Mouse (Mus musculus) stomach, embryonic 15.5 days (tissue): Measurements from ENCODE around the gene Gm13271. TPM values are rescaled to one million over a fixed set of nuclear protein-coding genes. Genes with fewer than 3 reads are reported as not detected.
"Not testable (repeated sequence)": the region's sequence is repeated elsewhere in the genome, so short reads cannot be mapped to it uniquely, and the experiment has no call there.

ENCODE experiments used
- ATAC-seq: fragments of 200-750 bp; cut with Nextera tagmentation; 2 replicates; pipeline ENCODE4 v1.8.0; 2017; ENCODE audit warnings: low read depth, moderate number of reproducible peaks, moderate TSS enrichment; ENCODE audit not compliant: insufficient read depth, low FRiP score
- H3K27ac ChIP-seq: fragments of 300-500 bp; sonication (generic); 2 replicates; pipeline ENCODE4 v1.5.1; 2015; ENCODE audit warnings: mild to moderate bottlenecking, inconsistent platforms
- H3K27me3 ChIP-seq: fragments of 300-500 bp; sonication (generic); replicated peaks from 2 replicates; pipeline ENCODE4 v1.6.1; 2015; ENCODE audit warnings: inconsistent platforms
- H3K36me3 ChIP-seq: fragments of 300-500 bp; sonication (generic); 2 replicates; pipeline ENCODE4 v1.6.1; 2015; ENCODE audit warnings: inconsistent platforms
- H3K4me1 ChIP-seq: fragments of 300-500 bp; sonication (generic); 2 replicates; pipeline ENCODE4 v1.6.1; 2015; ENCODE audit warnings: inconsistent platforms
- H3K4me2 ChIP-seq: fragments of 300-500 bp; sonication (generic); 2 replicates; pipeline ENCODE4 v1.6.1; 2015; ENCODE audit warnings: mild to moderate bottlenecking, inconsistent platforms
- H3K4me3 ChIP-seq: fragments of 300-500 bp; sonication (generic); replicated peaks from 2 replicates; pipeline ENCODE4 v1.5.1; 2015; ENCODE audit warnings: inconsistent platforms
- H3K9ac ChIP-seq: fragments of 300-500 bp; sonication (generic); 2 replicates; pipeline ENCODE4 v1.6.1; 2015; ENCODE audit warnings: inconsistent platforms
- H3K9me3 ChIP-seq: fragments of 300-500 bp; sonication (generic); 2 replicates; pipeline ENCODE4 v1.6.1; 2016; ENCODE audit warnings: inconsistent platforms
- WGBS: fragments of 180-500 bp; shearing (Covaris S2); methylation state at CpG from one replicate; pipeline ENCODE4 v1.1.7; 2015; 5-methylcytosine and 5-hydroxymethylcytosine counted together
- polyA plus RNA-seq: library from polyadenylated mRNA; unstranded; fragments of >200 nt; fragmentation: Nextera tagmentation; extraction: Ambion mirVana; gene quantifications from 2 replicates; pipeline ENCODE4 v1.2.1, GENCODE M21; 2015

The Gm13271 gene
- polyA plus RNA-seq, 1 experiment from 2014 or later: not detected

GRCm38 (mm10) chr4:88762341-88762740 lies 7.7 kb downstream of the Gm13271 start:
- not testable (repeated sequence) for ATAC-seq, H3K4me2 ChIP-seq, H3K36me3 ChIP-seq, H3K27me3 ChIP-seq, H3K4me1 ChIP-seq, H3K27ac ChIP-seq, H3K9ac ChIP-seq, H3K9me3 ChIP-seq, H3K4me3 ChIP-seq
- 47% methylated on average over 9 of the region's 9 CpGs for WGBS

- Histone ChIP-seq H3K4me2 (peak overlapping the region; percentile 51), H3K4me3 (peak overlapping the region; percentile 38), H3K27ac (peak overlapping the region; percentile 69; the same call in 1 of the 2 replicates)
- H3K9ac ChIP-seq, H3K36me3 ChIP-seq, H3K4me1 ChIP-seq, ATAC-seq, H3K9me3 ChIP-seq, H3K27me3 ChIP-seq: not testable (repeated sequence)
- WGBS: 4% methylated on average over 25 of the region's 42 CpGs
These were observed 8.8 kb downstream of the Gm13271 start for GRCm38 (mm10) chr4:88763384-88764018.

GRCm38 (mm10) chr4:88773534-88773933 lies 18.9 kb downstream of the Gm13271 start, which contains the start of gene Gm13290:
Gm13290 (plus strand) TSS chr4:88773834.
- not testable (repeated sequence) for H3K9ac ChIP-seq, H3K9me3 ChIP-seq, H3K4me2 ChIP-seq, H3K27me3 ChIP-seq, H3K4me1 ChIP-seq, H3K27ac ChIP-seq, H3K4me3 ChIP-seq, H3K36me3 ChIP-seq, ATAC-seq
- no CpG with 5 or more reads among the region's 32 CpGs for WGBS

GRCm38 (mm10) chr4:88776622-88777021 lies 22.0 kb downstream of the Gm13271 start, which contains the start of gene Gm13289:
Gm13289 (plus strand) TSS chr4:88776922.
- not testable (repeated sequence) for H3K9me3 ChIP-seq, ATAC-seq, H3K4me2 ChIP-seq, H3K27me3 ChIP-seq, H3K4me1 ChIP-seq, H3K36me3 ChIP-seq, H3K4me3 ChIP-seq, H3K9ac ChIP-seq, H3K27ac ChIP-seq
- no CpG with 5 or more reads among the region's 29 CpGs for WGBS

GRCm38 (mm10) chr4:88779550-88779949 lies 24.9 kb downstream of the Gm13271 start, which contains the start of gene Gm13272:
Gm13272 (plus strand) TSS chr4:88779850.
- ATAC-seq, H3K36me3 ChIP-seq, H3K4me1 ChIP-seq, H3K4me2 ChIP-seq, H3K9me3 ChIP-seq, H3K9ac ChIP-seq, H3K27ac ChIP-seq, H3K4me3 ChIP-seq, H3K27me3 ChIP-seq: not testable (repeated sequence)
- no CpG with 5 or more reads among the region's 29 CpGs for WGBS

- not testable (repeated sequence) for H3K9me3 ChIP-seq
These were observed 25.7 kb downstream of the Gm13271 start for GRCm38 (mm10) chr4:88780320-88780719.

GRCm38 (mm10) chr4:88781831-88782230 lies 27.2 kb downstream of the Gm13271 start, which contains the start of gene Ifnz:
Ifnz (plus strand) TSS chr4:88782131.
- not testable (repeated sequence) for H3K27me3 ChIP-seq, ATAC-seq, H3K9ac ChIP-seq, H3K4me1 ChIP-seq, H3K36me3 ChIP-seq, H3K27ac ChIP-seq, H3K9me3 ChIP-seq
- Histone ChIP-seq H3K4me3 (peak within 1 kb of the TSS; percentile 25; the same call in 1 of the 2 replicates), H3K4me2 (peak within 1 kb of the TSS; percentile 41)
- 25% methylated on average over 5 of the region's 7 CpGs for WGBS

More at GRCm38 (mm10) chr4:88780320-88780719, 25.7 kb downstream of the Gm13271 start:
- H3K27ac ChIP-seq, H3K9ac ChIP-seq, ATAC-seq, H3K36me3 ChIP-seq, H3K27me3 ChIP-seq, H3K4me2 ChIP-seq, H3K4me1 ChIP-seq, H3K4me3 ChIP-seq: not testable (repeated sequence)
- 57% methylated on average over 16 of the region's 18 CpGs for WGBS

- not testable (repeated sequence) for ATAC-seq, H3K9ac ChIP-seq, H3K9me3 ChIP-seq, H3K36me3 ChIP-seq, H3K27ac ChIP-seq, H3K27me3 ChIP-seq, H3K4me1 ChIP-seq
- H3K4me3 ChIP-seq: peak overlapping the region; percentile 25; the same call in 1 of the 2 replicates
- H3K4me2 ChIP-seq: peak overlapping the region; percentile 41
- 0% methylated on average over 6 of the region's 31 CpGs for WGBS
These were observed 27.7 kb downstream of the Gm13271 start for GRCm38 (mm10) chr4:88782335-88782734.

- H3K9ac ChIP-seq, H3K27me3 ChIP-seq, ATAC-seq, H3K4me3 ChIP-seq, H3K4me1 ChIP-seq, H3K4me2 ChIP-seq, H3K36me3 ChIP-seq, H3K27ac ChIP-seq, H3K9me3 ChIP-seq: not testable (repeated sequence)
- WGBS: no CpG with 5 or more reads among the region's 27 CpGs
These were observed 30.7 kb downstream of the Gm13271 start, which contains the start of gene Gm13276 for GRCm38 (mm10) chr4:88785409-88785808. Gm13276 (plus strand) TSS chr4:88785709.

GRCm38 (mm10) chr4:88788402-88788801 lies 33.7 kb downstream of the Gm13271 start, which contains the start of gene Gm13277:
Gm13277 (plus strand) TSS chr4:88788632.
- WGBS: 3% methylated on average over 4 of the region's 28 CpGs
- not testable (repeated sequence) for H3K27ac ChIP-seq, ATAC-seq, H3K27me3 ChIP-seq, H3K4me2 ChIP-seq, H3K9me3 ChIP-seq, H3K4me1 ChIP-seq, H3K9ac ChIP-seq, H3K36me3 ChIP-seq, H3K4me3 ChIP-seq

- not testable (repeated sequence) for H3K9me3 ChIP-seq, H3K27me3 ChIP-seq, H3K27ac ChIP-seq, H3K9ac ChIP-seq, H3K4me2 ChIP-seq, H3K4me1 ChIP-seq, ATAC-seq, H3K4me3 ChIP-seq, H3K36me3 ChIP-seq
- WGBS: no CpG with 5 or more reads among the region's 28 CpGs
These were observed 36.6 kb downstream of the Gm13271 start, which contains the start of gene Gm13278 for GRCm38 (mm10) chr4:88791250-88791649. Gm13278 (plus strand) TSS chr4:88791550.

- H3K27ac ChIP-seq, H3K9ac ChIP-seq, H3K9me3 ChIP-seq, H3K4me2 ChIP-seq, H3K36me3 ChIP-seq, H3K4me1 ChIP-seq, H3K4me3 ChIP-seq, ATAC-seq, H3K27me3 ChIP-seq: not testable (repeated sequence)
- 0% methylated on average over 7 of the region's 52 CpGs for WGBS
These were observed 39.4 kb downstream of the Gm13271 start, which contains the start of gene Gm13275 for GRCm38 (mm10) chr4:88793936-88794675. Gm13275 (plus strand) TSS chr4:88794487.
